Mouse (Mus musculus): Measurements from ENCODE around the gene Gm6370.

DNA sequence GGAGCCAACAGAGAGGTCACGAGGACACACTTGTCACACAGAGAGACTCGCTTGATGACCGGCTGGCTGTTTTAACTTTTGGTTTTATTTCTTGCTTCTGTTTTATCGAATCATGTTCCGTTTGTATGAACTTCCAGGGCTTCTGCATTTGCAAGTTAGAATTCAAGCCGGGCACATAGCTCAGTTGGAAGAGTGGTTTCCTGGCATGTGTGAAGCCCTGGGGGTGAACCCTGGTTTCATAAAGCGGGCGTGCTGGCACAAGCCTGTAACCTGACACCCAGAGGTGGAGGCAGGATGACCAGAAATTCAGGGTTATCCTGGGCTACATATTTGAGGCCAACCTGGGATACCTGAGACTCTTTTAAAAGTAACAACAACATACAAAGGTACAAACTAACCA is 29.6 kb upstream of the Gm6370 start:
- TF ChIP-seq CTCF (IDR thresholded peaks at IDR 0.05; ENCODE audit: low read depth) (no peak), EP300 (optimal IDR thresholded peaks at IDR 0.05) (no peak)
